In genomic region chr7:81133416-81133815, GRCm38 (mm10) we compare ENCODE assay signal across 18 mouse cellular contexts. TPM values are rescaled to one million over a fixed set of nuclear protein-coding genes. Genes with fewer than 3 reads are reported as not detected.
DNase-seq lines count a peak whose midpoint lies in the region; ATAC-seq and TF ChIP-seq lines count a peak whose summit lies in the region.
"Had no signal": no experiment of that assay in that cellular context is flagged by ENCODE, and none has a peak within 500 bp of the region (broad histone marks: within the 10 kb centered on the region; RNA-seq: fewer than 3 reads in every experiment).

No protein-coding gene starts in this region.

- no peak for TF ChIP-seq CTCF in midbrain, postnatal 0 days (IDR thresholded peaks at IDR 0.05)

- H3K27me3 ChIP-seq in midbrain, embryonic 10.5 days (ENCODE audit: low read depth, poor library complexity, severe bottlenecking), result no peaks in the 10 kb centered on the region
- H3K27me3 ChIP-seq in midbrain, postnatal 0 days (ENCODE audit: insufficient read depth, low read length), result no peaks in the 10 kb centered on the region
- H3K27me3 ChIP-seq in midbrain, embryonic 11.5 days (ENCODE audit: control insufficient read depth, insufficient read depth, low read length), result no peaks in the 10 kb centered on the region
- H3K27me3 ChIP-seq: embryonic facial prominence, embryonic 13.5 days; forebrain, embryonic 13.5 days; hindbrain, embryonic 15.5 days; neural tube, embryonic 15.5 days had no signal

- peak overlapping the region; percentile 64 for H3K27ac ChIP-seq in midbrain, embryonic 10.5 days (replicated peaks)
- no peak overlapping the region for H3K27ac ChIP-seq in midbrain, postnatal 0 days (ENCODE audit: low read depth, low read length)
- no peak overlapping the region for H3K27ac ChIP-seq in midbrain, embryonic 11.5 days (ENCODE audit: low read depth, low read length)
- H3K27ac ChIP-seq: forebrain, embryonic 13.5 days; hindbrain, embryonic 15.5 days; neural tube, embryonic 15.5 days had no signal

- no peak overlapping the region for H3K4me3 ChIP-seq in midbrain, embryonic 10.5 days
- H3K4me3 ChIP-seq in midbrain, postnatal 0 days (ENCODE audit: low read depth, low read length), result no peak overlapping the region
- H3K4me3 ChIP-seq in midbrain, embryonic 11.5 days (ENCODE audit: low read depth, low read length), result no peak overlapping the region
- H3K4me3 ChIP-seq: embryonic facial prominence, embryonic 13.5 days; forebrain, embryonic 13.5 days; hindbrain, embryonic 15.5 days; neural tube, embryonic 15.5 days had no signal

- H3K4me2 ChIP-seq in midbrain, postnatal 0 days (ENCODE audit: low read depth, low read length, poor library complexity, severe bottlenecking), result no peak overlapping the region
- H3K4me2 ChIP-seq in midbrain, embryonic 11.5 days, result no peak overlapping the region
- H3K4me2 ChIP-seq: forebrain, embryonic 13.5 days; hindbrain, embryonic 15.5 days; neural tube, embryonic 15.5 days had no signal

- H3K4me1 ChIP-seq in midbrain, embryonic 10.5 days, result peaks cover 34% of the 10 kb centered on the region
- H3K4me1 ChIP-seq in midbrain, postnatal 0 days (ENCODE audit: insufficient read depth, low read length), result 0 out of 2 replicates have a peak, but pooled peaks cover 3% of the 10 kb centered on the region
- peaks cover 4% of the 10 kb centered on the region for H3K4me1 ChIP-seq in midbrain, embryonic 11.5 days (ENCODE audit: control insufficient read depth, insufficient read depth, low read length)

- H3K9me3 ChIP-seq in midbrain, embryonic 10.5 days (replicated peaks), result no peaks in the 10 kb centered on the region
- no peaks in the 10 kb centered on the region for H3K9me3 ChIP-seq in midbrain, postnatal 0 days (ENCODE audit: low read length)
- no peaks in the 10 kb centered on the region for H3K9me3 ChIP-seq in midbrain, embryonic 11.5 days (ENCODE audit: control insufficient read depth, low read length)
- H3K9me3 ChIP-seq: embryonic facial prominence, embryonic 13.5 days; forebrain, embryonic 13.5 days; G1E; hindbrain, embryonic 15.5 days; neural tube, embryonic 15.5 days had no signal

- WGBS in midbrain, embryonic 10.5 days, result 75% methylated on average over 6 of the region's 6 CpGs
- WGBS in midbrain, postnatal 0 days, result 63% methylated on average over 6 of the region's 6 CpGs
- WGBS in midbrain, embryonic 11.5 days, result 60% methylated on average over 6 of the region's 6 CpGs

- H3K9ac ChIP-seq in midbrain, postnatal 0 days (replicated peaks; ENCODE audit: low read length, poor library complexity, severe bottlenecking), result no peak overlapping the region
- H3K9ac ChIP-seq in midbrain, embryonic 11.5 days (ENCODE audit: low read length), result no peak overlapping the region
- H3K9ac ChIP-seq: embryonic facial prominence, embryonic 13.5 days; forebrain, embryonic 13.5 days; hindbrain, embryonic 15.5 days; neural tube, embryonic 15.5 days had no signal

- ATAC-seq in midbrain, postnatal 0 days (ENCODE audit: low FRiP score), result no peak
- no peak for ATAC-seq in midbrain, embryonic 11.5 days (ENCODE audit: low FRiP score)
- ATAC-seq: forebrain, embryonic 13.5 days had no signal

- intact Hi-C loops in heart, postnatal 14 days (cut with DNase I), result loop anchor here (5.0 kb wide), 1 partner anchor 61 kb away; no protein-coding TSS in a partner anchor

- peak; percentile 96 for DNase-seq in heart, adult 11 months
- no peak for DNase-seq in heart, postnatal 4 days
- DNase-seq in midbrain, embryonic 10.5 days (ENCODE audit: low spot score), result no peak
- DNase-seq in midbrain, postnatal 0 days (ENCODE audit: low spot score), result no peak
- peak; percentile 32 to 42 for DNase-seq in heart, postnatal 14 days
- no peak for DNase-seq in cerebellum, postnatal 10 days
- DNase-seq in right cerebral cortex, postnatal 4 days, result no peak
- DNase-seq in midbrain, embryonic 11.5 days (ENCODE audit: low spot score, missing footprints), result no peak
- DNase-seq: cerebellum, postnatal 25 days; left cerebral cortex, postnatal 4 days; lung, adult 2 months had no signal

- H3K36me3 ChIP-seq in midbrain, embryonic 10.5 days, result no peaks in the 10 kb centered on the region
- H3K36me3 ChIP-seq in midbrain, postnatal 0 days (ENCODE audit: insufficient read depth, low read length), result no peaks in the 10 kb centered on the region
- no peaks in the 10 kb centered on the region for H3K36me3 ChIP-seq in midbrain, embryonic 11.5 days (ENCODE audit: control insufficient read depth, insufficient read depth, low read length)
- H3K36me3 ChIP-seq: embryonic facial prominence, embryonic 13.5 days; G1E; hindbrain, embryonic 15.5 days; neural tube, embryonic 15.5 days had no signal

RNA-seq across cellular contexts. Expression of gene Slc28a1, which starts 18.8 kb away (rescaled TPM):
- under 1 TPM in 1 of 2 experiments, not detected in 1; 0.33 TPM for total RNA-seq in heart, postnatal 4 days (2021)
- polyA plus RNA-seq in midbrain, embryonic 10.5 days (2016; fragmentation: Nextera tagmentation; extraction: Ambion mirVana), result 0.05 TPM in 1 of 2 replicates, not detected in the other
- total RNA-seq in midbrain, postnatal 0 days (2014; rRNA removed), result 0.14 and 0.33 TPM in 2 replicates
- 0.06 and 0.10 TPM in 2 replicates for polyA plus RNA-seq in midbrain, postnatal 0 days (2015; fragmentation: Nextera tagmentation; extraction: Ambion mirVana)
- under 1 TPM; 0.33 to 0.34 TPM for total RNA-seq in heart, postnatal 14 days (2021)
- polyA plus RNA-seq in midbrain, embryonic 11.5 days (2014; fragmentation: Nextera tagmentation; extraction: Ambion mirVana), result 0.06 and 0.07 TPM in 2 replicates
- total RNA-seq: G1E; layer of hippocampus, postnatal 10 days; megakaryocyte, adult 5-6 weeks had no signal
- polyA plus RNA-seq: embryonic facial prominence, embryonic 13.5 days; forebrain, embryonic 13.5 days; G1E; hindbrain, embryonic 15.5 days had no signal

Comparison
In these comparisons a context has a peak if more than half of its experiments do, and no peak if none do; other contexts are left out.
1. DNase-seq: peak in heart, adult 11 months (single experiment) and heart, postnatal 14 days (2 of 2); none in heart, postnatal 4 days (single experiment), midbrain, embryonic 10.5 days (single experiment), midbrain, postnatal 0 days (single experiment), cerebellum, postnatal 10 days (0 of 2), right cerebral cortex, postnatal 4 days (single experiment) and midbrain, embryonic 11.5 days (single experiment).